Mouse (Mus musculus) left cerebral cortex, adult 8-10 months (tissue): ENCODE data around the gene Ccdc97. TPM values are rescaled to one million over a fixed set of nuclear protein-coding genes. Genes with fewer than 3 reads are reported as not detected.

ENCODE experiments used
- DNase-seq, 2 experiments: peaks; one replicate each; pipeline ENCODE4 v3.0.0; 2022; ENCODE audit warnings: low spot score in 2 of 2
- total RNA-seq, 4 experiments: library from RNA; stranded (reverse); gene quantifications; 2 replicates each; pipeline ENCODE4 v1.2.4; 2022

The Ccdc97 gene
- total RNA-seq, 4 experiments from 2014 or later, result 57.8 to 60.7 (median 58.4) TPM

GRCm38 (mm10) chr7:25669631-25670030 is 49.3 kb downstream of the Ccdc97 start:
- no peak for DNase-seq

GRCm38 (mm10) chr7:25669158-25669557 is 49.7 kb downstream of the Ccdc97 start:
- no peak for DNase-seq

- DNase-seq, result no peak
These were observed 52.5 kb downstream of the Ccdc97 start for GRCm38 (mm10) chr7:25666381-25666780.

Other genes starting within 250 kb of the Ccdc97 start
- gene Ceacam1, start 241.5 kb downstream of the Ccdc97 start, total RNA-seq, result 1 to 10 TPM; 2.3 to 3.3 (median 2.8) TPM
- gene Ceacam2, start 179.2 kb downstream of the Ccdc97 start, total RNA-seq, result under 1 TPM; 0.39 to 0.81 (median 0.64) TPM
- gene Erich4, start 103.2 kb downstream of the Ccdc97 start, total RNA-seq, result not detected
- 10 to 100 TPM; 53.2 to 58.0 (median 55.7) TPM for gene Dmac2, start 99.7 kb downstream of the Ccdc97 start, total RNA-seq
- gene B3gnt8, start 92.4 kb downstream of the Ccdc97 start, total RNA-seq, result 1 to 10 TPM in 2 of 4 experiments, under 1 TPM in 2; 0.54 to 1.6 (median 0.89) TPM
- 10 to 100 TPM; 36.1 to 40.8 (median 39.4) TPM for gene Bckdha, start 60.1 kb downstream of the Ccdc97 start, total RNA-seq
- 10 to 100 TPM; 21.7 to 27.4 (median 26.7) TPM for gene Exosc5, start 59.9 kb downstream of the Ccdc97 start, total RNA-seq
- 10 to 100 TPM; 27.1 to 37.7 (median 34.1) TPM for gene Tmem91, start 43.9 kb downstream of the Ccdc97 start, total RNA-seq
- 10 to 100 TPM; 25.3 to 29.6 (median 28.6) TPM for gene B9d2, start 38.3 kb downstream of the Ccdc97 start, total RNA-seq
- gene Tgfb1, start 32.1 kb downstream of the Ccdc97 start, total RNA-seq, result 10 to 100 TPM in 2 of 4 experiments, 1 to 10 TPM in 2; 6.1 to 19.9 (median 11.1) TPM
- 100 to 1,000 TPM; 102 to 118 (median 109) TPM for gene Hnrnpul1, start 35.7 kb upstream of the Ccdc97 start, total RNA-seq
- gene Axl, start 69.6 kb upstream of the Ccdc97 start, total RNA-seq, result 10 to 100 TPM; 37.9 to 58.3 (median 45.8) TPM
- gene Cyp2s1, start 97.8 kb upstream of the Ccdc97 start, total RNA-seq, result 1 to 10 TPM; 4.3 to 5.1 (median 4.9) TPM
- gene Cyp2b10, start 178.5 kb upstream of the Ccdc97 start, total RNA-seq, result under 1 TPM; 0.16 to 0.38 (median 0.24) TPM